Mouse (Mus musculus) retina, adult 2 months (tissue): ENCODE results near the gene Cdk10.
"Not testable (repeated sequence)": the region's sequence is repeated elsewhere in the genome, so short reads cannot be mapped to it uniquely, and the experiment has no call there.

Experiments
- DNase-seq: peaks from one replicate; pipeline ENCODE4 v3.0.0-alpha.2; 2012; ENCODE audit warnings: low read depth, low spot score

Cdk10 gene

GRCm38 (mm10) chr8:123224278-123225266, at the start of gene Cdk10:
Gene Cdk10, plus strand, starts transcription at chr8:123224842.
- peak; percentile 88 for DNase-seq

- DNase-seq, result no peak
These were observed 43.3 kb upstream of the Cdk10 start for GRCm38 (mm10) chr8:123181391-123181790.

- no peak for DNase-seq
These were observed 38.9 kb upstream of the Cdk10 start, which contains the start of gene Dpep1 for GRCm38 (mm10) chr8:123185566-123186409. Gene Dpep1, plus strand, starts transcription at chr8:123186242.

GRCm38 (mm10) chr8:123188006-123188405, 36.6 kb upstream of the Cdk10 start:
- DNase-seq, result no peak

- DNase-seq, result no peak
These were observed 35.8 kb upstream of the Cdk10 start for GRCm38 (mm10) chr8:123188841-123189240.

- DNase-seq, result no peak
These were observed 34.0 kb upstream of the Cdk10 start for GRCm38 (mm10) chr8:123190678-123191077.

- DNase-seq, result no peak
These were observed 32.7 kb upstream of the Cdk10 start for GRCm38 (mm10) chr8:123191908-123192307.

- no peak for DNase-seq
These were observed 30.9 kb upstream of the Cdk10 start for GRCm38 (mm10) chr8:123193771-123194170.

GRCm38 (mm10) chr8:123197016-123197415, 27.6 kb upstream of the Cdk10 start:
- DNase-seq, result not testable (repeated sequence)

GRCm38 (mm10) chr8:123199864-123200263, 24.8 kb upstream of the Cdk10 start:
- DNase-seq, result no peak

- peak; percentile 43 for DNase-seq
These were observed 22.4 kb upstream of the Cdk10 start for GRCm38 (mm10) chr8:123202288-123202687.

GRCm38 (mm10) chr8:123203571-123203970, 21.1 kb upstream of the Cdk10 start:
- no peak for DNase-seq

- DNase-seq, result no peak
These were observed 12.8 kb upstream of the Cdk10 start for GRCm38 (mm10) chr8:123211876-123212275.

- peak; percentile 64 for DNase-seq
These were observed 12.1 kb upstream of the Cdk10 start, which contains the start of the genes Chmp1a and Spata33 for GRCm38 (mm10) chr8:123212321-123213117. Gene Chmp1a, minus strand, starts transcription at chr8:123212763. Gene Spata33, plus strand, starts transcription at chr8:123212832.

GRCm38 (mm10) chr8:123213118-123213772, 11.4 kb upstream of the Cdk10 start:
- no peak for DNase-seq

- no peak for DNase-seq
These were observed 9.2 kb upstream of the Cdk10 start for GRCm38 (mm10) chr8:123215430-123215829.

- DNase-seq, result no peak
These were observed 3.7 kb upstream of the Cdk10 start for GRCm38 (mm10) chr8:123220917-123221316.

- no peak for DNase-seq
These were observed 3.8 kb downstream of the Cdk10 start for GRCm38 (mm10) chr8:123228416-123228815.

GRCm38 (mm10) chr8:123230326-123230725, 5.7 kb downstream of the Cdk10 start:
- not testable (repeated sequence) for DNase-seq

GRCm38 (mm10) chr8:123231742-123232141, 7.1 kb downstream of the Cdk10 start:
- no peak for DNase-seq

GRCm38 (mm10) chr8:123232553-123232952, 7.9 kb downstream of the Cdk10 start:
- no peak for DNase-seq
